Mouse (Mus musculus): ENCODE measurements around the gene Cdca3. TPM values are rescaled to one million over a fixed set of nuclear protein-coding genes. Genes with fewer than 3 reads are reported as not detected.
"Not testable (repeated sequence)": the region's sequence is repeated elsewhere in the genome, so short reads cannot be mapped to it uniquely, and the experiment has no call there.

Cdca3 gene
- 1 to 10 TPM in 1 of 2 experiments, under 1 TPM in 1; 0.50 to 1.1 TPM for total RNA-seq (2021)

- intact Hi-C loops (cut with DNase I) = no loop called here
- DNase-seq (ENCODE audit: low spot score in 2 of 2) = peak; percentile 99 to 100
These were observed at the start of gene Cdca3, which contains the start of gene Usp5 for GRCm38 (mm10) chr6:124828868-124829798. TSS of gene Cdca3 (plus strand) at chr6:124829547. TSS of gene Usp5 (minus strand) at chr6:124829484.

GRCm38 (mm10) chr6:124779984-124780416 is 49.3 kb upstream of the Cdca3 start:
- intact Hi-C loops (cut with DNase I) = no loop called here
- DNase-seq (ENCODE audit: low spot score in 2 of 2) = no peak

- intact Hi-C loops (cut with DNase I) = no loop called here
- peak in 1 of 2 experiments; percentile 51 for DNase-seq (ENCODE audit: low spot score in 2 of 2)
These were observed 48.4 kb upstream of the Cdca3 start for GRCm38 (mm10) chr6:124780917-124781316.

GRCm38 (mm10) chr6:124782436-124782835 is 46.9 kb upstream of the Cdca3 start:
- no peak for DNase-seq (ENCODE audit: low spot score in 2 of 2)
- intact Hi-C loops (cut with DNase I) = no loop called here

- DNase-seq (ENCODE audit: low spot score in 2 of 2) = peak in 1 of 2 experiments; percentile 69
- intact Hi-C loops (cut with DNase I) = no loop called here
These were observed 42.5 kb upstream of the Cdca3 start for GRCm38 (mm10) chr6:124786756-124787420.

- no peak for DNase-seq (ENCODE audit: low spot score in 2 of 2)
- intact Hi-C loops (cut with DNase I) = no loop called here
These were observed 41.6 kb upstream of the Cdca3 start for GRCm38 (mm10) chr6:124787722-124788121.

GRCm38 (mm10) chr6:124789519-124789918 is 39.8 kb upstream of the Cdca3 start:
- intact Hi-C loops (cut with DNase I) = no loop called here

GRCm38 (mm10) chr6:124790121-124790520 is 39.2 kb upstream of the Cdca3 start:
- intact Hi-C loops (cut with DNase I) = no loop called here
- DNase-seq (ENCODE audit: low spot score in 2 of 2) = no peak

More at GRCm38 (mm10) chr6:124789519-124789918, 39.8 kb upstream of the Cdca3 start:
- no peak for DNase-seq (ENCODE audit: low spot score in 2 of 2)

- no peak for DNase-seq (ENCODE audit: low spot score in 2 of 2)
- intact Hi-C loops (cut with DNase I) = no loop called here
These were observed 37.4 kb upstream of the Cdca3 start for GRCm38 (mm10) chr6:124791911-124792310.

GRCm38 (mm10) chr6:124795781-124796180 is 33.6 kb upstream of the Cdca3 start:
- intact Hi-C loops (cut with DNase I) = no loop called here
- no peak for DNase-seq (ENCODE audit: low spot score in 2 of 2)

GRCm38 (mm10) chr6:124796200-124796599 is 33.1 kb upstream of the Cdca3 start:
- intact Hi-C loops (cut with DNase I) = no loop called here
- no peak for DNase-seq (ENCODE audit: low spot score in 2 of 2)

- intact Hi-C loops (cut with DNase I); DNase-seq (ENCODE audit: low spot score in 2 of 2): not testable (repeated sequence)
These were observed 26.9 kb upstream of the Cdca3 start for GRCm38 (mm10) chr6:124802400-124802799.

- intact Hi-C loops (cut with DNase I) = no loop called here
- DNase-seq (ENCODE audit: low spot score in 2 of 2) = no peak
These were observed 26.3 kb upstream of the Cdca3 start for GRCm38 (mm10) chr6:124803061-124803460.

GRCm38 (mm10) chr6:124803691-124804090 is 25.7 kb upstream of the Cdca3 start:
- not testable (repeated sequence) for DNase-seq (ENCODE audit: low spot score in 2 of 2)
- intact Hi-C loops (cut with DNase I) = loop anchor here (2.0 kb wide), 2 partner anchors 35 to 63 kb away; partner anchors contain the start of genes Eno2 and Grcc10

GRCm38 (mm10) chr6:124804341-124804740 is 25.0 kb upstream of the Cdca3 start:
- intact Hi-C loops (cut with DNase I) = loop anchor here (2.0 kb wide), 2 partner anchors 36 to 64 kb away; partner anchors contain the start of genes Eno2 and Grcc10
- no peak for DNase-seq (ENCODE audit: low spot score in 2 of 2)

- intact Hi-C loops (cut with DNase I) = loop anchor here (2.0 kb wide), 2 partner anchors 37 to 65 kb away; partner anchors contain the start of genes Eno2 and Grcc10
- DNase-seq (ENCODE audit: low spot score in 2 of 2) = peak; percentile 94 to 98
These were observed 23.7 kb upstream of the Cdca3 start for GRCm38 (mm10) chr6:124805341-124806321.

GRCm38 (mm10) chr6:124806446-124807140 is 22.8 kb upstream of the Cdca3 start:
- DNase-seq (ENCODE audit: low spot score in 2 of 2) = no peak
- intact Hi-C loops (cut with DNase I) = no loop called here

- intact Hi-C loops (cut with DNase I) = no loop called here
- peak in 1 of 2 experiments; percentile 79 for DNase-seq (ENCODE audit: low spot score in 2 of 2)
These were observed 22.0 kb upstream of the Cdca3 start for GRCm38 (mm10) chr6:124807366-124807765.
